Mouse (Mus musculus): ENCODE results near the gene D630023F18Rik.
A peak's percentile ranks its signal among the peaks of the same experiment; 100 is the strongest.

D630023F18Rik gene

GRCm38 (mm10) chr1:65122574-65123372, at the start of gene D630023F18Rik:
Gene D630023F18Rik, minus strand, starts transcription at chr1:65123214.
- no peak for DNase-seq (ENCODE audit: low spot score)

- no peak for DNase-seq (ENCODE audit: low spot score)
Measured at GRCm38 (mm10) chr1:65171579-65171978, 48.6 kb upstream of the D630023F18Rik start.

- DNase-seq (ENCODE audit: low spot score), result no peak
Measured at GRCm38 (mm10) chr1:65169947-65170346, 46.9 kb upstream of the D630023F18Rik start.

GRCm38 (mm10) chr1:65169536-65169935, 46.5 kb upstream of the D630023F18Rik start:
- DNase-seq (ENCODE audit: low spot score), result no peak

GRCm38 (mm10) chr1:65167496-65167895, 44.5 kb upstream of the D630023F18Rik start:
- no peak for DNase-seq (ENCODE audit: low spot score)

- DNase-seq (ENCODE audit: low spot score), result no peak
Measured at GRCm38 (mm10) chr1:65162210-65162609, 39.2 kb upstream of the D630023F18Rik start.

GRCm38 (mm10) chr1:65156111-65156510, 33.1 kb upstream of the D630023F18Rik start:
- DNase-seq (ENCODE audit: low spot score), result no peak

GRCm38 (mm10) chr1:65154814-65155213, 31.8 kb upstream of the D630023F18Rik start:
- peak; percentile 94 for DNase-seq (ENCODE audit: low spot score)

GRCm38 (mm10) chr1:65147971-65148370, 25.0 kb upstream of the D630023F18Rik start:
- DNase-seq (ENCODE audit: low spot score), result no peak

- no peak for DNase-seq (ENCODE audit: low spot score)
Measured at GRCm38 (mm10) chr1:65147326-65147725, 24.3 kb upstream of the D630023F18Rik start.

GRCm38 (mm10) chr1:65146601-65147000, 23.6 kb upstream of the D630023F18Rik start:
- DNase-seq (ENCODE audit: low spot score), result no peak

- DNase-seq (ENCODE audit: low spot score), result no peak
Measured at GRCm38 (mm10) chr1:65144783-65145182, 21.8 kb upstream of the D630023F18Rik start.

- DNase-seq (ENCODE audit: low spot score), result no peak
Measured at GRCm38 (mm10) chr1:65137560-65137959, 14.5 kb upstream of the D630023F18Rik start.

GRCm38 (mm10) chr1:65132833-65133232, 9.8 kb upstream of the D630023F18Rik start:
- peak; percentile 24 for DNase-seq (ENCODE audit: low spot score)

GRCm38 (mm10) chr1:65131671-65132070, 8.7 kb upstream of the D630023F18Rik start:
- DNase-seq (ENCODE audit: low spot score), result no peak

GRCm38 (mm10) chr1:65130226-65130625, 7.2 kb upstream of the D630023F18Rik start:
- no peak for DNase-seq (ENCODE audit: low spot score)

GRCm38 (mm10) chr1:65129634-65130180, 6.7 kb upstream of the D630023F18Rik start:
- no peak for DNase-seq (ENCODE audit: low spot score)

- no peak for DNase-seq (ENCODE audit: low spot score)
Measured at GRCm38 (mm10) chr1:65119438-65119837, 3.6 kb downstream of the D630023F18Rik start, which contains the start of gene Gm28845. Gene Gm28845, minus strand, starts transcription at chr1:65119558.

- DNase-seq (ENCODE audit: low spot score), result no peak
Measured at GRCm38 (mm10) chr1:65118150-65118913, 4.7 kb downstream of the D630023F18Rik start.

- peak; percentile 90 for DNase-seq (ENCODE audit: low spot score)
Measured at GRCm38 (mm10) chr1:65113536-65114172, 9.4 kb downstream of the D630023F18Rik start.

GRCm38 (mm10) chr1:65112807-65113196, 10.2 kb downstream of the D630023F18Rik start:
- peak; percentile 65 for DNase-seq (ENCODE audit: low spot score)
